Mouse (Mus musculus) embryonic stem cell, embryonic (primary cell): Measurements from ENCODE around the gene Ap5z1.

Experiments
- CTCF ChIA-PET, 4 experiments: fragments of 300-600 bp in 2 of 4; fragments of 350-600 bp in 2 of 4; sonication (Branson Sonifier 250); formaldehyde crosslinking; loops; one replicate each; lab custom pipeline; 2022; ENCODE audit warnings: inconsistent platforms in 2 of 4; lab: Charles Lee
- POLR2A ChIA-PET, 4 experiments: fragments of 300-600 bp in 2 of 4; fragments of 350-600 bp in 2 of 4; sonication (Branson Sonifier 250); formaldehyde crosslinking; loops; one replicate each; lab custom pipeline; 2022; ENCODE audit warnings: antibody characterized with exemption in 4 of 4, inconsistent platforms in 1 of 4; lab: Charles Lee

Ap5z1 gene

DNA sequence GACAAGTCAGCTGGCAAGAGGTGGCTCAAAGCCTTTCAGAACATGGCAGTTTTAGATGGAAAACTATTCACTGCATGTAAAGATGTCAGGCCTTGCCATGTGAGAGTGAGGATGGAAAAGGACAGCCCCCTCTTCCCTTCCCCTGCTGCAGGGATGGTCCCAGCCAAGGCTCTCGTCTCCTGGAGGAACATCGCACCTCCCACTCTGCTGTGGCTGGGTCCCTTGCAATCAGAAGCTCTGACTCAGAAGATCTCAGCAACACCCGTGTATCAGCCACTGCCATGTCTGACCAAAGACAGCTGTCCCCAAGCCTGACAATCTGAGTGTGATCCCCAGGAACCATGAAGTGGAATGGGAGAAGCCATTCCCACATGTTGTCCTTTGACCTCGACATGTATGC, 48.4 kb downstream of the Ap5z1 start:
- POLR2A ChIA-PET, result interaction anchor here in 2 of 4 experiments (1.0 to 1.7 kb wide), 5 partner anchors 11 to 33 kb away, joined by 3 to 5 read pairs (median 4); no protein-coding TSS in a partner anchor
- CTCF ChIA-PET, result interaction anchor here in 3 of 4 experiments (0.6 to 2.6 kb wide), 4 partner anchors 10 to 1947 kb away, joined by 3 to 8 read pairs (median 4); partner anchors contain the start of gene Radil (in 1 of the 3)

DNA sequence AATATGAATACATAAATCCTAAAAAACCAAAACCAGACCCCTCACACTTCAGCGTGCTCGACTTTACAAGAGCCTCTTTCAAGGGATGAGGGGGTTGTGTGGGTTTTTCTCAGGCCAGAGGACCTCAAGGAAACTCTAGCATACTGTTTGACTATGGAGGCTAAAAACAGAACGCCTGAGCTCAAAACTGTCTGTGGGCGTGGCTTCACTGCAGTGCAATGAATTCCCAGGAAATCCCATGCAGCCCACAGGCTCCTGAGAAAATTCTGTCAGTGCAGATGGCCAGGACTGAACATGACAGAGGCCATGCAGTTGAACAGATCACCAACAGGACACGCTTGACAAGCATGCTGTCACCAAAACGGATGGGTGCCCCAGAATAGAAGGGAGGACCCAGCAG, 55.2 kb downstream of the Ap5z1 start:
- ChIA-PET POLR2A (interaction anchor here (0.5 to 1.6 kb wide), 4 partner anchors 17 to 438 kb away, joined by 3 to 4 read pairs (median 3); no protein-coding TSS in a partner anchor), CTCF (interaction anchor here in 2 of 4 experiments (0.7 to 1.6 kb wide), 3 partner anchors 14 to 31 kb away, joined by 3 to 5 read pairs (median 3); partner anchors contain the start of gene Radil (in 1 of the 2))

DNA sequence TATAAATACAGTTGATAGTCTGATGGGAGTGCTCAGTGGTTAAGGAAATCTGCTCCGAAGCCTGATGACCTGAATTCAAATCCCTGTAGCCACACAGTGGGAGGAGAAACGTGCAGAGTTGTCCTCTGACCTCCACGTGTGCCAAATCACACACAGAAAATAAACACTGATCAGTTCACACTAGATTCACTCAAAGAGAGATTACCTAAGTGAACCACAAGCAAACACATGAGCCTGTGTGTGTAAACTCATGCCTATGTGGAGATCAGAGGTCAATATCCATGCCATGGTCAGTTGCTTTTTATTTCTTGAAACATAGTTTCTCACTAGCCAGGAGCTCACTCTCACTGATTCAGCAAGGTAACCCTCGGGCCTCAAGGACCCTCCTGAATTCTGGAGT, 56.6 kb downstream of the Ap5z1 start:
- ChIA-PET POLR2A (interaction anchor here in 2 of 4 experiments (0.8 to 1.7 kb wide), 4 partner anchors 11 to 18 kb away, joined by 3 to 5 read pairs (median 4); no protein-coding TSS in a partner anchor), CTCF (interaction anchor here in 3 of 4 experiments (0.6 to 1.4 kb wide), 4 partner anchors 18 to 100 kb away, joined by 3 to 6 read pairs (median 4); partner anchors contain the start of gene Radil (in 1 of the 3))

DNA sequence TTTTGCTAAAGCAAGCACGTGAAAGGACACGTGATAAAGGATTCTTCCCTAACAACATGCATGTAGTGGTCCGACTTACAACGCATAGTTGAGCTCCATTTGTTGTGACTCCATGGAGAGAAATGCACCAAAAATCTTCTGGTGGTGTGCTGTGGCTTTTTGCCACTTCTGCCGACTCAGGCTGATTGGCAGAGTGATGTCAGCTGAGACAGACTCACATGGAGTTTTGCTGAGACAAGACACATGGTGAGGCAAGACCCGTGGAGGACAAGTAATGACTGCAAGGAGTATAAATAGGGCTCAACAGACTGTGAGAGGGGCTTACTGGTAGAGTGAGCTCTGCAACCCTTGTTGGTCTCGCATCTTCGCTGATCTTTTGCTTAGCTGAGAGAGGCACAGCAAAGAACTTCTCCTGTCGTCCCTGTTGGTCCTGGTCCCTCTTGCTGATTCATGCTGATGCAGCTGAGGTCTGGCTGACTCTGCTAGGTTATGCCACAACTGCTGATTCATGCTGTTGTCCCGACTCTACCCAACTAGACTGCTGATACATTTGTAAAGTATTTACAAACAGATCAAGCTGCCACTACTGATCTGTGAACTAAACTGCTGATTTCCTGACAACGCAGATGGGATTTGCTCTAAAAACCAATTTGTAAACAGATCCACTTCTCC, 57.6 kb downstream of the Ap5z1 start:
- ChIA-PET POLR2A (interaction anchor here in 3 of 4 experiments (0.6 to 1.7 kb wide), 12 partner anchors 9 to 944 kb away, joined by 3 to 5 read pairs (median 3); partner anchors contain the start of gene Papolb (in 1 of the 3)), CTCF (interaction anchor here in 3 of 4 experiments (0.6 to 1.6 kb wide), 6 partner anchors 16 to 99 kb away, joined by 3 to 14 read pairs (median 5); partner anchors contain the start of gene Radil (in 1 of the 3))

DNA sequence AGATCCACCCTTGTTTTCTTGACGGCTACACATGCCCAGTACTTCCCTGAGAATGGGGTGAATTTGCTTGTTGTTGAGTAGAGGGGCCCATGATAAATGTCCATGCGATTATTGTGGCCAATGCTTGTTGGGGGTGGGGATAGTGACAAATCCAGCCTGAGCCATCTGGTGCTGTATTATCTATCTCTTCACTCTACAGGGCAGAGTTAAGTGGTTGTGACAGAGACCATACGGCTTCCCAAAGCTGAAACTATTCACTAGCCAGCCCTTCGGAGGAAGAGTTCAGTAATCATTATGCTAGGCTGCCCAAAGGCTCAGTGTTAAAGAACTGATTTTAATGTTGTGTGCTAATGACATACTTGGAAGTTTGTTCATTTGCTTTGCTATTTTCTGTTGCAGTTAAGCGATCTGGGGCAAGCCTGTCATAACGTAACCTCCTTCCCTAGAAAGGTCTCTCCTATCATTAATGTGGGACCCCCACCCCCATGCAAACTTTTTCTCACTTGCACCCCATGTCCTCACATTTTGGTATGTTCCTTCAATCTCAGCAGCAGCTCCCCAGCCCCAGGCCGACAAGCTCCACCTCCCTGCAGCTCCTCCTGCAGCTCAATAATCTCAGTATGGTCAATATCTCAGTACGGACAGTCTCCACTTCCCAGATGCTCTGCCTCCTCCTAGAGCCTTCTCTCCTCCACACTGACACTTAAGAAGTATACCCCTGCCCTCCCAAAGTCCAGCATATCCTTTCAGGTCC, 61.1 kb downstream of the Ap5z1 start:
- ChIA-PET CTCF (interaction anchor here in 1 of 4 experiments (0.7 kb wide), 1 partner anchor 22 kb away, joined by 3 read pairs; no protein-coding TSS in a partner anchor), POLR2A (no interaction called here)
